Mouse (Mus musculus) frontal cortex, adult 2 months (tissue): ENCODE results near the gene Hsd17b6. TPM values are rescaled to one million over a fixed set of nuclear protein-coding genes. Genes with fewer than 3 reads are reported as not detected.
"Not testable (repeated sequence)": the region's sequence is repeated elsewhere in the genome, so short reads cannot be mapped to it uniquely, and the experiment has no call there.

Experiments
- DNase-seq, 2 experiments: peaks; one replicate each; pipeline ENCODE4 v3.0.0; 2022; ENCODE audit warnings: low spot score in 1 of 2; ENCODE audit errors: extremely low spot score in 1 of 2
- polyA plus RNA-seq: library from polyadenylated mRNA; depleted of rRNA; stranded (reverse); fragments of >200 nt; gene quantifications from 2 replicates; pipeline ENCODE4 v1.2.3, GENCODE M21; 2012; rRNA removed

The Hsd17b6 gene
- 0.10 and 0.29 TPM in 2 replicates for polyA plus RNA-seq

GRCm38 (mm10) chr10:128007446-128007845, at the start of gene Hsd17b6:
Gene Hsd17b6, minus strand, starts transcription at chr10:128007611.
- DNase-seq: no peak

DNA sequence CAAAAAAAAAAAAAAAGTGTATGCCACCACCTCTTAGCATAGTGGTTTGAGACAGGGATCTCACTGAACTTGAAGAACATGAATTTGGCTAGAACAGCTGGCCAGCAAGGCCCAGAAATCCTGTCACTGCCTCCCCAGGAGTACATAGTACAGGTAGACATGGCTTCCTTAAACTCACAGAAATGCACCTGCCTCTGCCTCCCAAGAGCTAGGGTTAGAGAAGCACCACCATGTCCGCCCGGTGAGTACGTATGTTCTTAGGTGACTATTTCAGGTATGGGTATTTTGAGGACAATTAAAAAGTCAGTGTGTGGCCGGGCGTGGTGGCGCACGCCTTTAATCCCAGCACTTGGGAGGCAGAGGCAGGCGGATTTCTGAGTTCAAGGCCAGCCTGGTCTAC, 45.6 kb upstream of the Hsd17b6 start:
- DNase-seq: no peak

- DNase-seq: not testable (repeated sequence)
Observed at GRCm38 (mm10) chr10:128052136-128052535, 44.7 kb upstream of the Hsd17b6 start.

- no peak for DNase-seq
Observed at GRCm38 (mm10) chr10:128051589-128051988, 44.2 kb upstream of the Hsd17b6 start.

- DNase-seq: no peak
Observed at GRCm38 (mm10) chr10:128050355-128050754, 42.9 kb upstream of the Hsd17b6 start.

DNA sequence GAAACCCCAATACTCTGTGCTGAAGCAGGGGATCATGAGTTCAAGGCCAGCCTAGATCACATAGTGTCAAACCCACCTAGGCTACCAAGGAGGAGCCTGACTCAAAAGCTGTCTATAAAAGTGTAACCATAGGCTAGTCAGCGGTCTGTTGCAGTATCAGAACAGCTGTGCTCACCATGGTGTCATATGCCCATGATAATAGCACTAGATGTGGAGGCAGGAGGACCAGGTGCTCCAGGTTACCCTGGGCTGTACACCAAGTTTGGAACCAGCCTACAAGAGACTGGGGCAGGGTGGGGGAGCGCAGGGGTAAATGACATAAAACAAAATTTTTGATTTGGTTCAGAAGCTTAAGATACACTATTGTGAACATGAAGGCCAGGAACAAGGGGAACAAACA, 42.3 kb upstream of the Hsd17b6 start:
- DNase-seq: no peak

DNA sequence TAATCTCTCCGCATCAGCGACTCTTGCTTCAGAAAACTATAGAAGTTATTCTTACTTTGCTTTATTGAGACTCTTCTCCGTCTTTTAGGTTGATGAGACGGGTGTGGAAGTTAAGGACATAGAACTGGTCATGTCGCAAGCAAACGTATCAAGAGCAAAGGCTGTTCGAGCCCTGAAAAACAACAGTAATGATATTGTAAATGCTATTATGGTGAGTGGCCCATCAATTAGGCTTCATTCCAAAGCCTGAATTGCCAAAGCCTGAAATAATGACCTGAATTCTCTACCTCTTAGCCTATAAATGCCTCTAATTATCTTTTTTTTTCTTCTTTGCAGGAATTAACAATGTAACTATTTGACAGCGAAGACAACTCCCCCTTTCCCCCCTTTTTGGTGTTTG, 40.7 kb upstream of the Hsd17b6 start:
- no peak for DNase-seq

- DNase-seq: no peak
Observed at GRCm38 (mm10) chr10:128043041-128043835, 35.8 kb upstream of the Hsd17b6 start.

GRCm38 (mm10) chr10:128042466-128042865, 35.1 kb upstream of the Hsd17b6 start:
- DNase-seq: no peak

DNA sequence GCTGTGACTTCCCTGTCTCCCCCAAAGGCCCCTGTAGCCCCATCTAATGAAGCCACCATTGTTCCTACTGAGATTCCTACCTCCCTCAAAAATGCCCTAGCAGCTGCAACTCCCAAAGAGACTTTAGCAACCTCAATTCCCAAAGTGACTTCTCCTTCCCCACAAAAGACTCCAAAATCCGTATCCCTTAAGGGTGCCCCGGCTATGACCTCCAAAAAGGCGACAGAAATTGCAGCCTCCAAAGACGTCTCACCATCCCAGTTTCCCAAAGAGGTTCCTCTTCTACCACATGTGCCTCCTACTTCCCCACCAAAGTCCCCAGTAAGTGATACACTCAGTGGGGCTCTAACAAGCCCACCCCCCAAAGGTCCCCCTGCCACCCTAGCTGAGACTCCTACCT, 34.2 kb upstream of the Hsd17b6 start:
- DNase-seq: no peak

- no peak for DNase-seq
Observed at GRCm38 (mm10) chr10:128040293-128040692, 32.9 kb upstream of the Hsd17b6 start.

DNA sequence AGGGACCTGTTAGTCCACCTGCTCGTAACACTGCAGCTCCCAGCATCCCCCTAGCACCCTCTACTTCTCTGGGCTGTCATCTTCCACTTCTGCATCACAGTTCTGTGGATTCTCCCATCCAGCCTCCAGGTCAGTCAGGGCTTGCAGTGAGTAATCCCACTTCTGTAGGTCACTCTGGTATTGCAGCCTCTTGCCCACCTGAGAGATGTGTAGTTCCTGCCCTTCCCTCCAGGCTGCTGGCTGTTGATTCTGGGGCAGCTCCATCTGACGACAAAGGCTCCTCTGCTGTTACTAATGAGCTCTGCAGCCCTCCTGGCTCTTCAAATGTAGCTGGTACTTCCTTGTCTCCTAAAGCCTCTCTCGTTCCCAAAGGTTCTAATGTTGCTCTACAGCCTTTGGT, 32.4 kb upstream of the Hsd17b6 start:
- no peak for DNase-seq

DNA sequence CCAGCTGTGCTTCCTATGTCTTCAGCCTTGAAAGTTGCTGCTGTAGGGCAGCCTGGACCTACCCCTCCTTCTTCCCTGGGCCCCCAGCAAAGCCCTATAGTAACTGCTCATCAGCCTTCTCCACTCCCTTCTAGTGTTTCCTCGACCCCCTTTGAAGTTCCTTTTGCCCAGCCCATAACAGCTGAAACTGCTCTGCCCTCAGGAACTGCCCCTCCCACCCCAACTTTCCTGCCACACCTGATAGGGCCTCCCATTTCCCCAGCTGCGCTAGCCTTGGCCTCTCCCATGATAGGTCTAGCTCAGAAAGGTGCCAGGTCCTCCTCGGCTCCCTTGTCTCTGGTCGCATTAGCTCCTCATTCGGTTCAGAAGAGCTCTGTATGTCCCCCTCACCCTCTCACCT, 31.8 kb upstream of the Hsd17b6 start:
- DNase-seq: no peak

- no peak for DNase-seq
Observed at GRCm38 (mm10) chr10:128037921-128038320, 30.5 kb upstream of the Hsd17b6 start.

- DNase-seq: peak in 1 of 2 experiments; percentile 35
Observed at GRCm38 (mm10) chr10:128036746-128037425, 29.5 kb upstream of the Hsd17b6 start.

GRCm38 (mm10) chr10:128030860-128031259, 23.4 kb upstream of the Hsd17b6 start:
- DNase-seq: no peak

- no peak for DNase-seq
Observed at GRCm38 (mm10) chr10:128029931-128030330, 22.5 kb upstream of the Hsd17b6 start.

DNA sequence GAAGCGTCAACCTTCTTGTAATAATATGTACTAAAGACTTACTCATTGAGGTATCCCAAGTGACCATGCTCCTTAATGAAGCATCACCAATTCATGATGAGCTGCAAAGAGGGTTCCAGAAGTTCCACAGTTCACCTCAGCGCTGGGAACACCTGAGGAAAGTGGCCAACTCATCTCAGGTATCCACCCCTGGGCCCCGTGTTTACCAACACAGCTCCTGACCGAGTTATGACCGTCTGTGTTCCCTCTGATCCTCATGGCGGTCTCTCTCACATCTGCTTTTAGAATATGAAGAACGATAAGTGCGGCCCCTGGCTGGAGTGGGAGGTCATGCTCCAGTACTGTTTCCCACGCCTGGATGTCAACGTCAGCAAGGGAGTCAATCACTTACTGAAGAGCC, 16.1 kb upstream of the Hsd17b6 start:
- DNase-seq: no peak

- no peak for DNase-seq
Observed at GRCm38 (mm10) chr10:128022196-128022595, 14.8 kb upstream of the Hsd17b6 start.

DNA sequence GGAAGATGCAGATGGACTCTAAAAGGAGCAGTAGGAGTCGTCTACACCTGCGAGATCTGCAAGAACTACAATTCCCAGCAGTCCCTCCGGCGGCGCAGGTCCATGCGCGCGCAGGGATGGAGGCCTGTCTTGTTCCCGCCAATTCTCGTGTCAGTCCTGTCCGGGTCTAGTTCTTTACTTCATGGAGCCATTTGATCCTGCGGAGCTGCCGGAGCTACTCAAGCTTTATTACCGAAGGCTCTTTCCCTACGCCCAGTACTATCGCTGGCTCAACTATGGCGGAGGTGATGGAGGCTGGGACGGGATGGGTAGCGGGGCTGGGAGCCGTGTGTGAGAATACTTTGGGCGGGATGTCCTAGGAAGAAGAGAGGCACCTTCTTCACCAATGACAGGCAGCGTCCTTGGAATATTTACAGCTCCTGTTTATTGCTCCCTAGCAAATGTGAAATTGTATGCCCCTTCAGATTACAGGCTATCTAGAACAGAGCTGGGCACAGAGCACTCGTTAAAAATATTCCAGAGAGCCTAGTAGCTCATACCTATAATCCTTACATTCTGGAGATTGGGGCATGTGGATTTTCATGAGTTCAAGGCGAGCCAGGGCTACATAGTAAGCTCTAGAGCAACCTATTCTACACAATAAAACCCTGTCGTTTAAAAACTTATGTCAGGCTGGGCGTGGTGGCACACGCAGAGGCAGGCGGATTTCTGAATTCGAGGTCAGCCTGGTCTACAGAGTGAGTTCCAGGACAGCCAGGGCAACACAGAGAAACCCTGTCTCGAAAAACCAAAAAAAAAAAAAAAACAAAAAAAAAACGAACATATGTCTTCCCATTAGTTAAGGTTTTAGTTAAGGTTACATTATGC, 7.9 kb upstream of the Hsd17b6 start, which contains the start of gene Prim1:
TSS of gene Prim1 (plus strand) at position 101 of the 867 bp plus-strand sequence.
- peak; percentile 67 to 86 for DNase-seq

- no peak for DNase-seq
Observed at GRCm38 (mm10) chr10:128009735-128010134, 2.3 kb upstream of the Hsd17b6 start.
